Mouse (Mus musculus) megakaryocyte, adult 5-6 weeks (primary cell): Measurements from ENCODE around the gene Gpr3. TPM values are rescaled to one million over a fixed set of nuclear protein-coding genes. Genes with fewer than 3 reads are reported as not detected.

Experiments
- ATAC-seq: 2 replicates; pipeline ENCODE4 v1.8.0; 2016; ENCODE audit warnings: mild to moderate bottlenecking, inconsistent platforms; ENCODE audit not compliant: poor library complexity, severe bottlenecking
- total RNA-seq, 2 experiments: library from RNA; stranded (forward) in 1 of 2; stranded (reverse) in 1 of 2; fragments of 153-499, 151-499 nt in 1 of 2; fragments of 221-1000, 200-1000 nt in 1 of 2; gene quantifications; 2 replicates each; pipeline versions ENCODE4 v1.2.3 to v1.2.4; 2015 to 2017

Gene Gpr3
- total RNA-seq, 2 experiments from 2014 or later = not detected

- no peak for ATAC-seq
Observed at GRCm38 (mm10) chr4:133234771-133235170, 22.4 kb upstream of the Gpr3 start.

DNA sequence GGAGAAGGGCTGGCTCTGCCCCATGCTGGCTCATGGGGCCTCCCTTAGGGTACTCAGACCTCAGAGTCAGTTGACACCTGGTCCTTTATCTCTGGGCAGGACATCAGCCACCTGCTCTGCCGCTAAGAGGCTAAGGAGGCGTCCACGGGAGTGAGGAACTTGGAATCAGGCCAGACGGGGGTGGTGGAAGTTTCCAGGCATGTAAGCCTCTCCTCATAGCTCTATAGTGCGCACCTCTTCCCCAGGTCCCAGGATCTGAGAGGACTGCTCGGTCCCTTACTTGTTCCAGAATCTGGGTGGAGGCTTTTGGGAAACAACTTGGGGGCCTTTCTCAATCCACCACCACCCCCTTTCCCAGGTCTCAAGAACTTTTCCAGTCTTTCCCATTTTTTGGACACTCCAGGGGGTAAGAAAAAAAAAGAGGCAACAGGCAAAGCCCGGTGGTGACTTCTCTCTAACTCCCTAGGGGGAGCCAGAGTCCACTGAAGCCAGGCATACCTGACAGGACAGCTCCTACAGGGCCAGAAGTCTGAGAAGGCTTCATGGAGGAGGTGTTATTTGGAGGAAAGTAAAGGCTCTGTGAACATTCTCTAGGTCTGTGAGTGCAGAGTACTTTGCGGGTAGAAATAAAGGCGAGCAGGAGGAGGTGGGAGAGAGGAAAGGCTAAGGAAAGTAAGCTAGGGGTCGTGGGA lies 21.1 kb upstream of the Gpr3 start:
- peak; percentile 69 for ATAC-seq

DNA sequence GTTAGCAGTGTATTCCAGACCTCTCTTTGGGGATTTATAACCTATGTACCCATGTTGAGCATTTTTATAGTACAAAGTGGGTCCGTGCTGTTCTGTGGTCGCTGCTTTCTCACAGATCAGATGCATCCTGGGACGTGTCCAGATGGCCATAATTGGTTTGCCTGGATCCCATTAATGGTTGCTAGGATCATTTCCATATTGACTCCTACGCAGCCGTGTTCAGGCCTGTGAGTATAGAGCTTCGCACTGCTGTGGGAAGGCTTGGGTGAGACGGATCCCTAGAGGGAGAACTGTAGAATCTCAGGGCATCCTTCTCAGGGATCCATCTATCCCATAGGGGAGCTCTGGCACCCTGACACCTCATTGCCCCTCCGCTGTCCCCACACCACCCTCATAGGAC lies 17.2 kb upstream of the Gpr3 start:
- no peak for ATAC-seq

DNA sequence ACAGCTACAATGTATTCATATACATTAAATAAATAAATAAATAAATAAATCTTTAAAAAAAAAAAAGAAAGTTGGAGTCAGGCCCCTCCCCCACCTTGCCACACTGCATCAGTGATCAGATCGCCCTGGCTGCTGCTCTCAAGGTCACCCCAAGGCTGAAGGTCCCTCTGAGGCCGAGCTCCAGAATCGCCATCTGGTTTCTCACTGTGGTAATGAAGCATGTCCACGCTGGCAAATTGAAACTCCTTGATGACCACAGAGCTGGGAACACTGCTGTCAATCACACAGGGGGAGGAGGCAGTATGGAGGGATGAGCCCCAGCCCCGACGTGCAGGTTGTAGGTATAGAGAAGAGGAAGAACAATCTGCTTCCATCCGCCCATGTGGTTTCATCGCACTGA lies 15.3 kb upstream of the Gpr3 start:
- ATAC-seq = no peak

- no peak for ATAC-seq
Observed at GRCm38 (mm10) chr4:133226073-133226472, 13.7 kb upstream of the Gpr3 start.

DNA sequence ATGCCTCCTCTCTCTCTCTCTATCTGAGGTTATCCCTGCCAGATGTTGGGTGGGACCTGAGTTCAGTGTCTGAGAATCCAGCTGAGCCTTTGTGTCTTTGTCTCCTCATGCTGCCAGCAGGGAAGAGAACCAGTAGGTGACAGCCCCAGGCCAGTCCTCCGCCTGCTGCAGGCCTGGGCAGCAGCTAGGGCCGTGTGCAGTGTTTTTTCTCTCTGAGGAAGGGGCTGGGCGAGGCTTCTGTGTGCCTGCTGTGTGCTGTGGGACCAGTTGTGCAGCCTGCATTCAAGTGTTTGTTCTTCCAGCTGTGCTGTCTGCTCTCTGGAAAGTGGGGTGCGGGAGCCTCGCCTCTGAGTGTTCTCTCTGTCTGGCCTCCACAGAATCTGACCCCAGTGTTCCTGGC lies 11.5 kb upstream of the Gpr3 start:
- no peak for ATAC-seq

GRCm38 (mm10) chr4:133221701-133222100 lies 9.4 kb upstream of the Gpr3 start:
- no peak for ATAC-seq

DNA sequence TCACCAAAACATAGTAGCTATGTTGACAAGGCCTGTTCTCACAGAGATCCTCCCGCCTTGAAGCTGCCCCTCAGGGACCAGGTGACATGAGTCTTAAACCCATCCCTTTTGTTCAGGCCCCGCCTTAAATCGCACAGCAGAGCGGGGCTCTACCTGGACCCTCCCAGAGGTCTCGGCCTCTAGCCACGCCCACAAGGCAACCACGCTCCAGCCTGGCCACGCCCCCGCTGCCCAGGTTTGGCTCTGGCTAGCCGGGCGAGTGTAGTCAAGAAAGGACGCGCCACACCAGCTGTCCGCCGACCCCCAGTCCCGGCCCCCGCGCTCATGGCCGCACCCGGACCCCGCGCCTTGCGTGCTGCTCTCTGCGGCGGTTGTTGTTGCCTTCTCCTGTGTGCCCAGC lies 8.3 kb upstream of the Gpr3 start:
- ATAC-seq = no peak

- ATAC-seq = no peak
Observed at GRCm38 (mm10) chr4:133218745-133219144, 6.4 kb upstream of the Gpr3 start.

GRCm38 (mm10) chr4:133217641-133218040 lies 5.3 kb upstream of the Gpr3 start:
- ATAC-seq = peak; percentile 57

DNA sequence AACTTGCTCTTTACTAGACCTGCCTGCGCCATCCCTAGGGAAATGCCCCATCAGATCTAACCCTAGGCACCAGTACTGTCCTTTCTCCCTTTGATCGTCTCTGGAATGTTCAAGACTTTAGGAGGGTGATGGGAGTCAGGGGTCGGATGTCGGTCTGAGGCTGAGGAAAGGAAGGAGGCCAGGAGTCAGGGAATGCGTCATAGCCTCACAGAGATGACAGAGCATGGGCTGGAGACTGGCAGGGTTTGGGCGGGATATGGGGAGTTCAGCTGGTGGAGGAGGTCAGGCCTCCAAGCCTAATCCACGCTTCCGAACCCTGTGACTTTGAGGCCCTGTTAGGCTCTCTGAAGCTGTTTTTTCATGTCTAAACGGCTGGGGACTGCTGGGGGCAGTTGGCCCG lies 1.3 kb upstream of the Gpr3 start:
- ATAC-seq = no peak

DNA sequence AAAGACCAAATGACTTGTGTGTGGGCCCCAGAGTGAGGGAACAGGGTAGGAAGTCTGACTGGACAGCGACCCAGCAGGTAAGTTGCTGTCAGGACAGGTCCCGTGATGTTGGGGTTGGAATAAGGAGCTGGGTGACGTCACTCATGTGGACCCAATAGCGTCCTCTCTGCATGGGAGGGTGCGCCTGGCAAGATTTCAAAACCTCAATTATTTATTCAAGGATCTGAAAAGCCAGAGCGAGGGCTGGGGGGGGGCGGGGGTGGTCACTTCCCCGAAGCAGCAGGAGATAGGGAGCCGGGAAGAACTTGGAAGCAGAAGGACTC lies 893 bp upstream of the Gpr3 start:
- ATAC-seq = no peak

DNA sequence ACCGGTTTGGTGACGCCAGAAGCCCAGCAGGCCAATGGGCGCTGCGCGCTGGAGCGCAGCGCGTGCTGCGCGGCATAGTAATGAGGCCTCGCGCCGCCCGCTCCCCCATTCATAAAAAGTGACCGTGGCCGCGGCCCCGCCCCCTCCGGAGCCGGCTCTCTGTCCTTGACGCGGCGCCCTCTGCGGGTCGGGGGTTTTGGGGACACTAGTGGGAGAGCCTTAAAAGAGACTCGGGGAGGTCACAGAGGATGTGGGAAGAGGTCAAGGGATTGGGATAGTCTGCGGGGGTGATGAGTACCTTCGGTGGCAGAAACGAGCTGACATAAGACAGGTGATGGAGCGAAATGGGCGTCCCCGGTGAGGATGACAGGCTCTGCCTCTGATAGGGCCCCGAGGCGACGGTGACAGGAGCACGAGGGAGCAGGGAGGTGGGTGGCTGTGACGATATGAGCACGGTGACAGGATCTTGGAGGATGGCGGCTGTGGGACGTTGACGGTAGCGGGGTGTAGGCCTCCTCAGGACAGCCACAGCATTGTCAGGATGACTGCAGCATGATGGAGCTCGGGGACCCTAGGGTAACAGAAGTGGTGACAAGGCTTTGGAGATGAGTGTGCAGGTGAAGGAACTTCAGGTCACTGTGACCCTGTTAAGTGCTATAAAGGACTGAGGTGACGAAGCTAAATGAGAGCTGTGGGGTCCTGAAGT lies 379 bp upstream of the Gpr3 start:
- ATAC-seq = peak; percentile 83

DNA sequence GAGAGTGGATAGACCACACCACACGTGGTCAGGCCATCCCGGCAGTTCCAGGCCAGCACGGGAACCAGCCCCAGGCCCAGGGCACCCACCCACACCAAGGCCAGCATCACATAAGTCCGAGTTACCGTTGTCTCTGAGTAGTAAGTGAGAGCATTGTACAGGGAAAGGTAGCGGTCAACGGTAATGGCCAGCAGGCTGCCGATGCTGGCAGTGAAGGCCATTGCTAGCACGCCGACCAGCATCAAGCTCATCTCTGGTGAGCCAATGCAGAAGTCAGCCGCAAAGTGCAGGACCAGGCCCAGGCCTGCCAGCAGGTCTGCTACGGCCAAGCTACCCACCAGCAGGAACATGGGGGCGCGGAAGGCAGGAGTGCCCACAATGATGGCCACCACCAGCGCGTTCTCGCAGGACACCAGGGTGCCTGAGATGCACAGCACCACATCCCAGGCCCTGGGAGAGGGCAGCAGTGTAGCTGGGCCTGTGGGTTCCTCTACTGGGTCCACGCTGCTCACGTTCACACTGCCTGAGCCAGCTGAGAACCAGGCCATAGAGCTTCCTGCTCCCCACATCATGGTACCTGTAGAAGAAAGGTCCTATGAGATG lies 1.4 kb downstream of the Gpr3 start:
- no peak for ATAC-seq

GRCm38 (mm10) chr4:133210023-133210787 lies 2.1 kb downstream of the Gpr3 start:
- no peak for ATAC-seq

- ATAC-seq = peak; percentile 53
Observed at GRCm38 (mm10) chr4:133209366-133209765, 3.0 kb downstream of the Gpr3 start.

- no peak for ATAC-seq
Observed at GRCm38 (mm10) chr4:133204379-133204778, 8.0 kb downstream of the Gpr3 start.

DNA sequence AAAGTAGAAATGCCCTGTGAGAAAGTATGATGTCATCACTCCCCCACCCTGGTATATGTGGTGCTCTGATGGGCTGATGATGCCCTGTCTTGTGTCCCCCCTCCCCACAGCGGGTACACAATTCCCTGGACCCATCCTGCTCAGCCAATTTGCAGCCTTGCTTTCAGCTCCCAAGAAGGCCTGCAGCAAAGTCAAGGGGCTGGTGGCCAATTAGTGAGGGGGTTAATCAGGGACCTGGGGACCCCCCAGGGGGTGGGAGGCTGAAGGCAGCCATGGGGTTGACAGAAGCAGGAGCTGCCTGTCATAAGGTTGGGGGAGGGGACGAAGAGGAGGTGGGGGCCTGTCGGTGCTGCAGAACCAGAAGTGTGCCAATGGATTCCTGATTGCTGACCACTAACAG lies 8.7 kb downstream of the Gpr3 start:
- no peak for ATAC-seq

- no peak for ATAC-seq
Observed at GRCm38 (mm10) chr4:133202254-133202653, 10.1 kb downstream of the Gpr3 start.

- peak; percentile 80 for ATAC-seq
Observed at GRCm38 (mm10) chr4:133201006-133201771, 11.1 kb downstream of the Gpr3 start.

DNA sequence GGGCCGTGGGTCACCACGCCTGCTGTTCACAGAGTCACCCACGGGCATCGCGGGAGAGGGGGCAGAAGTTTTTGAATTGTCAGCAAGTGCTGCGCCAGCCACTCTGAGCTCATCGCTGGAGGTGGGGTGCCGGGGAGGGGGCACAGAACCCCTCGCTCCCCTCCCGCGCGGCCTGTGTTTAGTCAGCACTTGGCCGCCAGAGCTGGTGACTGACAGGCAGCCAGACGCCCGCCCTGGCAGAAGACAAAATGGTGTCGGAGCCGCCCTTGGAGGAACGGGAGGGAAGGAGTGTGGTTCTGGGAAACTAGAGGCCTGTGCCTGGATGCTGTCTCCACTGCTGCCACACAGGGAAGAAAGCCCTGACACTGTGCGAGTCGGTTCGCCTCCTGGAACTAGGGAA lies 12.0 kb downstream of the Gpr3 start:
- ATAC-seq = no peak
